Mouse (Mus musculus) thymus, adult 2 months (tissue): ENCODE measurements around the gene Cdipt.

ENCODE experiments used
- CTCF ChIP-seq: fragments of 200-500 bp; IDR thresholded peaks from 2 replicates; pipeline ENCODE4 v1.5.1; 2012; ENCODE audit warnings: mild to moderate bottlenecking, control low read depth, low read length, moderate library complexity, borderline replicate concordance; ENCODE audit not compliant: control insufficient read depth, poor library complexity, insufficient read depth; ENCODE audit errors: extremely low read depth
- POLR2A ChIP-seq: fragments of 200-500 bp; IDR thresholded peaks from 2 replicates; pipeline ENCODE4 v1.6.1; 2012; ENCODE audit warnings: mild to moderate bottlenecking, low read length, control low read depth, moderate library complexity; ENCODE audit not compliant: control insufficient read depth, poor library complexity, insufficient read depth; ENCODE audit errors: extremely low read depth

DNA sequence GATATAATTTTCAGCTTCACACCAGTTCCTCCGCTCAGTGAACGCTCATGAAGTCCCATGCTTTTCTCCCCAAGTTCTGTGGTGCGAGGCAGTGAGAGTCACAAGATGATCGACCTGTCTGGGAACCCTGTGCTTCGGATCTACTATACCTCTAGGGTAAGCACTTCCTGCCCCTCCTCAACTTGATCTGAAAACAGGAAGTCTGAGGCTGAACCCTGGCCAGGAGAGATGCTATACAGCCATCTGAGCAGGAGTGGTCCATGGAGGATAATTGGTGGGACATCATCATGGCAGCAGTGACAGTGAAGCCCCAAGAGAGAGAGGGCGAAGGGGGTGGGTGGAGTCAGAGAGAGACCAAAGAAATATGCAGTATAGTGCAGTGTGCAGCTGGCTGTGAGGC is 3.1 kb downstream of the Cdipt start:
- no peak for TF ChIP-seq CTCF
- no peak for TF ChIP-seq POLR2A
